ENCODE assay signal across 18 mouse cellular contexts in the genomic region with DNA sequence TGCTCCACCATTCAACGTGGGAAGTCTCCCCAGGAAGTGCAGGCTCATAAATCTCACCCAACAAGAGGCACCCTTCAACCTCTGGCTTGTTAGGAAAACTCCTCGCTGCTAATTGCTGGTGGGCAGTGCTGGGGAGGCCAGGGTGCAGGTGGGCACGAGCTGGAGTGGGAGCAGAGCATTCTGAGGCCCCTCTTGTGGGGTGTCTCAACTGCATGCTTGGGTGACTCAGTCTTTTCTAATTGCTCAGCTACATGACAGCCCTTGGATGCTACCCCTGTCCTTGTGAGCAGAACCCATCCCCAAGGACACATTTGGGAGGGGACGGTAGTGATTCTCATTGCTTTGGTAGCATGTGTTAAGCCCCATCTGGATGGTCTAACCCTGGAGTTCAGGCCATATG. TPM values are rescaled to one million over a fixed set of nuclear protein-coding genes. Genes with fewer than 3 reads are reported as not detected.
"Had no signal": no experiment of that assay in that cellular context is flagged by ENCODE, and none has a peak within 500 bp of the region (broad histone marks: within the 10 kb centered on the region; RNA-seq: fewer than 3 reads in every experiment).

No protein-coding gene starts in this region.

- H3K4me3 ChIP-seq: layer of hippocampus, adult 2 months; limb, embryonic 12.5 days; liver, embryonic 13.5 days; midbrain, embryonic 12.5 days; neural tube, embryonic 13.5 days; stomach, embryonic 15.5 days had no signal

- H3K27me3 ChIP-seq: stomach, embryonic 15.5 days had no signal

- H3K9me3 ChIP-seq: limb, embryonic 12.5 days; liver, embryonic 13.5 days; midbrain, embryonic 12.5 days; neural tube, embryonic 13.5 days; stomach, embryonic 15.5 days had no signal

- ATAC-seq: liver, postnatal 0 days; midbrain, embryonic 16.5 days had no signal

- H3K36me3 ChIP-seq: limb, embryonic 12.5 days; liver, embryonic 13.5 days; midbrain, embryonic 12.5 days; neural tube, embryonic 13.5 days; stomach, embryonic 15.5 days had no signal

- DNase-seq: kidney, adult 18-20 months; kidney, postnatal 36 days; liver; liver, embryonic 13.5 days; liver, postnatal 0 days; retina, postnatal 1 day; right cerebral cortex, postnatal 4 days; spleen, adult 18-20 months; thymus, adult 2 months; thymus, postnatal 25 days had no signal

- H3K27ac ChIP-seq: layer of hippocampus, adult 2 months; limb, embryonic 12.5 days; liver, embryonic 13.5 days; midbrain, embryonic 12.5 days; neural tube, embryonic 13.5 days; stomach, embryonic 15.5 days had no signal

- H3K4me1 ChIP-seq: liver, embryonic 13.5 days; stomach, embryonic 15.5 days had no signal

- H3K4me2 ChIP-seq: limb, embryonic 12.5 days; liver, embryonic 13.5 days; midbrain, embryonic 12.5 days; neural tube, embryonic 13.5 days; stomach, embryonic 15.5 days had no signal

- H3K9ac ChIP-seq: limb, embryonic 12.5 days; liver, embryonic 13.5 days; liver, postnatal 0 days; midbrain, embryonic 12.5 days; neural tube, embryonic 13.5 days; stomach, embryonic 15.5 days had no signal

RNA-seq across cellular contexts. Expression of a gene that starts 28.2 kb away (rescaled TPM):
- total RNA-seq: megakaryocyte-erythroid progenitor cell, adult 5-6 weeks had no signal
- polyA plus RNA-seq: lung, embryonic 16.5 days had no signal
